Mouse (Mus musculus) hindbrain, postnatal 0 days (tissue): ENCODE results near the gene Esd. TPM values are rescaled to one million over a fixed set of nuclear protein-coding genes. Genes with fewer than 3 reads are reported as not detected.

Experiments
- ATAC-seq: fragments of 200-750 bp; cut with Nextera tagmentation; 2 replicates; pipeline ENCODE4 v1.8.0; 2017; ENCODE audit warnings: mild to moderate bottlenecking, moderate TSS enrichment, moderate library complexity
- DNase-seq: peaks from one replicate; pipeline ENCODE4 v3.0.0-alpha.2; 2015; ENCODE audit warnings: low spot score
- H3K27ac ChIP-seq: fragments of 300-500 bp; sonication (generic); 2 replicates; pipeline ENCODE4 v1.5.1; 2014; ENCODE audit warnings: mild to moderate bottlenecking
- H3K27me3 ChIP-seq: fragments of 300-500 bp; sonication (generic); 2 replicates; pipeline ENCODE4 v1.6.1; 2014; ENCODE audit warnings: low read length, mixed read lengths; ENCODE audit not compliant: insufficient read depth
- H3K36me3 ChIP-seq: fragments of 300-500 bp; sonication (generic); 2 replicates; pipeline ENCODE4 v1.6.1; 2014; ENCODE audit warnings: low read length, mixed read lengths; ENCODE audit not compliant: insufficient read depth
- H3K4me1 ChIP-seq: fragments of 300-500 bp; sonication (generic); 2 replicates; pipeline ENCODE4 v1.6.1; 2014; ENCODE audit warnings: antibody characterized with exemption, low read length, mixed read lengths; ENCODE audit not compliant: insufficient read depth
- H3K4me2 ChIP-seq: fragments of 300-500 bp; sonication (generic); 2 replicates; pipeline ENCODE4 v1.6.1; 2014; ENCODE audit warnings: low read depth, mild to moderate bottlenecking, low read length, moderate library complexity, mixed read lengths
- H3K4me3 ChIP-seq: fragments of 300-500 bp; sonication (generic); 2 replicates; pipeline ENCODE4 v1.5.1; 2014; ENCODE audit warnings: low read length
- H3K9ac ChIP-seq: fragments of 300-500 bp; sonication (generic); replicated peaks from 2 replicates; pipeline ENCODE4 v1.6.1; 2014; ENCODE audit warnings: mild to moderate bottlenecking, low read length, moderate library complexity, mixed read lengths
- H3K9me3 ChIP-seq: fragments of 300-500 bp; sonication (generic); 2 replicates; pipeline ENCODE4 v1.6.1; 2016; ENCODE audit warnings: low read length, mixed read lengths
- CTCF ChIP-seq: IDR thresholded peaks from 2 replicates; pipeline ENCODE4 v1.5.1; 2016; ENCODE audit warnings: antibody characterized with exemption, control low read depth, low read depth
- WGBS: fragments of 180-500 bp; shearing (Covaris S2); extraction: QIAGEN DNeasy Blood & Tissue Kit; methylation state at CpG from one replicate; pipeline ENCODE4 v1.1.7; 2014; 5-methylcytosine and 5-hydroxymethylcytosine counted together
- polyA plus RNA-seq: library from polyadenylated mRNA; unstranded; fragments of >200 nt; fragmentation: Nextera tagmentation; extraction: Ambion mirVana; gene quantifications from 2 replicates; pipeline ENCODE4 v1.2.1, GENCODE M21; 2015
- total RNA-seq: library from RNA; depleted of rRNA; stranded (reverse); fragments of >200 nt; gene quantifications from 2 replicates; pipeline ENCODE4 v1.2.3, GENCODE M21; 2014

The Esd gene
- total and polyA plus RNA-seq, 2 experiments from 2014 or later, result 109 to 218 TPM

- Histone ChIP-seq H3K27me3 (no peaks in the 10 kb centered on the region), H3K4me1 (no peaks in the 10 kb centered on the region), H3K36me3 (no peaks in the 10 kb centered on the region), H3K4me3 (no peak overlapping the region), H3K27ac (no peak overlapping the region), H3K9ac (no peak overlapping the region), H3K4me2 (no peak overlapping the region), H3K9me3 (no peaks in the 10 kb centered on the region)
- no peak for ATAC-seq
- peak; percentile 85 for DNase-seq
- WGBS, result 15% methylated on average over 3 of the region's 3 CpGs
- peak; percentile 65 for TF ChIP-seq CTCF
Observed at GRCm38 (mm10) chr14:74709054-74709453, 23.0 kb upstream of the Esd start.

GRCm38 (mm10) chr14:74723541-74723940 is 8.6 kb upstream of the Esd start:
- TF ChIP-seq CTCF, result peak; percentile 33
- H3K4me3 ChIP-seq, result no peak overlapping the region
- 75% methylated on average over 3 of the region's 3 CpGs for WGBS
- ATAC-seq (no peak), DNase-seq (no peak)
- H3K9me3 ChIP-seq, result no peaks in the 10 kb centered on the region
- no peaks in the 10 kb centered on the region for H3K36me3 ChIP-seq
- no peak overlapping the region for H3K9ac ChIP-seq
- H3K4me2 ChIP-seq, result no peak overlapping the region
- H3K27ac ChIP-seq, result no peak overlapping the region
- no peaks in the 10 kb centered on the region for H3K4me1 ChIP-seq
- no peaks in the 10 kb centered on the region for H3K27me3 ChIP-seq

- Histone ChIP-seq H3K27me3 (no peaks in the 10 kb centered on the region), H3K9me3 (no peaks in the 10 kb centered on the region), H3K9ac (peak overlapping the region; percentile 72), H3K4me2 (peak overlapping the region; percentile 83), H3K36me3 (no peaks in the 10 kb centered on the region), H3K4me1 (peaks cover 8% of the 10 kb centered on the region; the same call in 1 of the 2 replicates), H3K4me3 (peak overlapping the region; percentile 82), H3K27ac (0 out of 2 replicates have a peak overlapping the region, but pooled peaks have one; percentile 0)
- TF ChIP-seq CTCF, result no peak
- ATAC-seq (no peak), DNase-seq (no peak)
- 28% methylated on average over 9 of the region's 9 CpGs for WGBS
Observed at GRCm38 (mm10) chr14:74731221-74732078, 647 bp upstream of the Esd start.

GRCm38 (mm10) chr14:74733397-74733796 is 1.3 kb downstream of the Esd start:
- peak overlapping the region; percentile 82; the same call in 1 of the 2 replicates for H3K4me3 ChIP-seq
- TF ChIP-seq CTCF, result no peak

GRCm38 (mm10) chr14:74735471-74735870 is 3.4 kb downstream of the Esd start:
- Histone ChIP-seq H3K27ac (no peak overlapping the region), H3K9me3 (no peaks in the 10 kb centered on the region), H3K36me3 (peaks cover 12% of the 10 kb centered on the region; the same call in 1 of the 2 replicates), H3K27me3 (no peaks in the 10 kb centered on the region), H3K4me2 (no peak overlapping the region), H3K9ac (no peak overlapping the region), H3K4me3 (no peak overlapping the region), H3K4me1 (peaks cover 8% of the 10 kb centered on the region; the same call in 1 of the 2 replicates)
- WGBS, result 93% methylated on average over 6 of the region's 6 CpGs
- TF ChIP-seq CTCF, result no peak
- ATAC-seq, result no peak
- DNase-seq, result no peak

More at GRCm38 (mm10) chr14:74733397-74733796, 1.3 kb downstream of the Esd start:
- 71% methylated on average over 2 of the region's 2 CpGs for WGBS
- ATAC-seq (no peak), DNase-seq (no peak)
- no peaks in the 10 kb centered on the region for H3K27me3 ChIP-seq
- peak overlapping the region; percentile 83 for H3K4me2 ChIP-seq
- peaks cover under 1% of the 10 kb centered on the region; the same call in 1 of the 2 replicates for H3K36me3 ChIP-seq
- H3K4me1 ChIP-seq, result peaks cover 8% of the 10 kb centered on the region; the same call in 1 of the 2 replicates
- peak overlapping the region; percentile 72; the same call in 1 of the 2 replicates for H3K9ac ChIP-seq
- H3K27ac ChIP-seq, result no peak overlapping the region
- H3K9me3 ChIP-seq, result no peaks in the 10 kb centered on the region

- Histone ChIP-seq H3K27me3 (no peaks in the 10 kb centered on the region), H3K9ac (no peak overlapping the region), H3K4me1 (peaks cover 8% of the 10 kb centered on the region; the same call in 1 of the 2 replicates), H3K36me3 (peaks cover 19% of the 10 kb centered on the region; the same call in 1 of the 2 replicates), H3K9me3 (no peaks in the 10 kb centered on the region), H3K4me3 (no peak overlapping the region), H3K4me2 (no peak overlapping the region), H3K27ac (no peak overlapping the region)
- DNase-seq (no peak), ATAC-seq (no peak)
- TF ChIP-seq CTCF, result no peak
- 96% methylated on average over 6 of the region's 6 CpGs for WGBS
Observed at GRCm38 (mm10) chr14:74736850-74737249, 4.8 kb downstream of the Esd start.
